Mouse (Mus musculus) retina, embryonic 14.5 days (tissue): ENCODE measurements around the gene Ppp2r3a.
A peak's percentile ranks its signal among the peaks of the same experiment; 100 is the strongest.

Experiments used
- DNase-seq: peaks from one replicate; pipeline ENCODE4 v3.0.0-alpha.2; 2015; ENCODE audit warnings: low spot score

The Ppp2r3a gene

DNA sequence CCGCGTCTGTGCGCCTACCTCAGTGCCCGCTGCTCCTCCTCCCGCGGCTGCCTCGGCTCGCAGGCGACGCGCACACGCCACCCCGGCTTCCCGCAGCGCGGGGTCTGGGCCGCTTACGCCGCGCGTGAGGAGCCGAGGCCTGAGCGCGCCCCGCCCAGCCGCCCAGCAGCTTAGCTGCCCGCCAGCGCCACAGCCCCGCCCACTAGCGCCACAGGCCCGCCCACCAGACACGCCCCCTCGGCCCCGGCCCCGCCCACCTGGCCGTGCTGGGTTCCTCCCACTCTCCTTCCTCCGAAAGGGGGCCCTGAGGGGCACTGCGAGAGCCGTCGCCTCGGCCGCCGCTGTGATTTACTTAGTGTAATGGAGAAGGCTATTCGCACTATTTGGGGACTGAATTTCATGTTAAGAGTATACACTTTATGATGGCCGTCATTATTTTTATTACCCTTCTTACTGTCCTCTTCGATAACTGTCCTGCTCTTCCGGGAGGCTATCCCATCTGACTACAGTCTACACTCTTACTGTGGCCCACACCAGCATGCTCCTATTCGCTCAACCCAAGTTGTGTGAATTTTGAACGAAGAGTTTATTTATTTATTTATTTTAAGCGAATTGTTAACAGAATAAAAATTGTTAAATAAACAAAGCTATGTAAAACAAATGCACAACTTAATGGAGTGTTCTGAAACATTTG is at the start of gene Ppp2r3a:
TSS of gene Ppp2r3a (minus strand) at position 152 of the 694 bp plus-strand sequence.
- DNase-seq: peak; percentile 97

DNA sequence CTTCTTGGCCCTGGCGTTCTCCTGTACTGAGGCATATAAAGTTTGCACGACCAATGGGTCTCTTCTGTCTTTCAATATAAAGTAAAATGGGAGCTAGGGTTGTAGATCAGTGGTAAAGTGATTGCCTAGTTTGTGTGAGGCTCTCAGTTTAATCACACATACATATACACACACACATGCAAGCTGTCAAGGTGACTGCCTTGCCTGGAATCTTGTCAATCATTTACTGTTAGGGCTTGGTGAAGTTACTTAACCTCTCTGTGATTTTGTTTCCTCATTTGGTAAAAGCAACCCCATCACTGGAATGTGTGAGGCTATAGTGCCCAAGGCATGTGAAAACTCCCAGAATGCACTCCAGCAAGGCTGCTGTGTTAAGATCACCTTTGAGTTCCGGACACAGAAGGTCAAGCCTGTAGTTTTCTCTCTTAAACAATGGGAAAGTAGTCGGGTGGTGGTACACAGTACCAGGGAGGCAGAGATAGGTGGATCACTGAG is 48.9 kb upstream of the Ppp2r3a start:
- no peak for DNase-seq

GRCm38 (mm10) chr9:101291676-101292660 is 40.4 kb upstream of the Ppp2r3a start:
- DNase-seq: peak; percentile 48

DNA sequence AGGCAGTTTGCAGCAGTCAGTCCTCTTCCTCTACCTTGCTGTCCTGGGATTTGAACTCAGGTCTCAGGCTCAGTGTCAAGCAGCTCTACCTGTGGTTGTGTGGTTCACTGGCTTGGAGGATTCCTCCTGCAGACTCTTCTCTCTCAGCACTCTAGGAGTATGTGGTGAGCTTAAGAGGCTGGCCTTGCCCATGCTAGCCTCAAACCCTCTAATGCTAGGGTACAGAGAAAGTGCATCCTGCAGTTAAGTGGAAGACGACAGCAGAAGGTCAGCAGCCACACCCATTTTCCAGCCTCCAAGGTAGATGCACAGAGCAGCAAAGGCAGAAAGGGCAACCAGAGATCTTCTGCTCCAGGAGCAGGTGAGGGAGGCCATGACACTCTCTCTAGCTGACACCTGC is 39.3 kb upstream of the Ppp2r3a start:
- DNase-seq: no peak

DNA sequence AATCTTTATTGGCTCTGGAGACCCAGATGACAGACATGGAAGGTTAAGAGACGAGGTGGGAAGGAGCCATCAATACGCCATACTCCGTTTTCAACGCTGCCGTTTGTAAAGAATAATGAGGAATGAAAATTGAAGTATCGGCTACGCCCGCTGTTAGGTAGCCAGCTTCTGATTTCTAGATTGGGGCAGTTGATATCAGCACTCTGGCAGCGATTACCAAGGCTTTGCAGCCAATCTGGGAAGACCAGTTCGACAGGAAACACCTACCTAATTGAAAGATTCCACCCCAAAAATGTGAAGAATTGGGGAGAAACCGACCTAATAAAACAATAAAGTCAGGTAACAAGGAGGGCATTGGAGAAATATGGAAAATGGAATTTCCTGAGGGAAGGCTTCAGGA is 38.2 kb upstream of the Ppp2r3a start:
- DNase-seq: no peak

DNA sequence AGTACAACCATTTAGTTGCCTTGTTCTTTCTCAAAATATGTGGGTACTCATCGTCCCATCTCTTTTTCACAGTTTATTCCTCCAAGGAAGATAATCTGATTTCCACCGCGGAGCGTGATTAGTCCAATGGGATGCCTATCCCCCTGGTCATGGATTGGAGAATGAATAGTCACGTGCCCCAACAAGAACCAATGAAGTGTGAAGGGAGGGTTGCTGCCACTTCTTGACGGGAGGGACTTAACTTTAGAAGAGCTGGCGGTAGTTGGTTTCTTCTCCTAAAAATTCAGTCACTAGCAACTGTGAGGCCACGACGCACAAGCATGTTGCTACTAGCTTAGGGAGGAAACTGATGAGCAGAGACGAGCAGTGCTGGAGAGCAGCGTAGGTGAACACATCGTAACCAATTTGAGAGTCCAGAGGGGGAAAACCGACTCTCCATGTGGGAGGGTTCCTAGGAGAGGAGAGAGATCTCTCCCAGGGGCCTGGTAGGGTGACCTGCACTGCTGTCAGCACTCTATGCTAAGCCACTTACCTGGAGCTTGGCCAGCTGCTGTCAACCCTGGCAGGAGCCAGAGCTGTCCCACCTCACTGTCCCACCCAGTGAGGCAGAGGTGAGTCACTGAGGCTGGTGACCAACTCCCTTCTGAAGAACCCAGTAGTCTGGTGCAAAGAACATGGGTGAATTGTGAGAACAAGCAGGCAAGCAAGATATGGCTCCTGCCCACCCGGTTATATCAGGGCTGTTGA is 37.5 kb upstream of the Ppp2r3a start:
- DNase-seq: no peak

DNA sequence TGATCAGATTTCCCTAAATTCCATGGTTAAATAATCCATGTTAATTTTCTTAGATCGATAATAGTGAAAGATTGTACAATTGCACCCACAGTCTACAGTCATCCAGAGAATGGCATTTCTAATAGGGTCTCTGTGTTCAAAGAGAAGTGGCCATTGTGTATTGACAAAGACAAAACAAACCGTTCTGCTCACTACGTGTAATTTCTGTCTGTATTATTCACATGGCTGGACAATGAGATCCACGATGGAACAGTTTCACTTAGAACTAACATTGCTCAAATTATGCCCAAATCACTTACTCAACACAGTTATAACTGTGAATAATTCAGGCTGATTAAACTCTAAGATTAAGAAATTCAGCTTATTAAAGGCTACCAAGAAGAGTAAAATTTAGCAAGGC is 35.2 kb upstream of the Ppp2r3a start:
- no peak for DNase-seq

GRCm38 (mm10) chr9:101284049-101284448 is 32.5 kb upstream of the Ppp2r3a start:
- no peak for DNase-seq

GRCm38 (mm10) chr9:101282651-101283050 is 31.1 kb upstream of the Ppp2r3a start:
- DNase-seq: no peak

DNA sequence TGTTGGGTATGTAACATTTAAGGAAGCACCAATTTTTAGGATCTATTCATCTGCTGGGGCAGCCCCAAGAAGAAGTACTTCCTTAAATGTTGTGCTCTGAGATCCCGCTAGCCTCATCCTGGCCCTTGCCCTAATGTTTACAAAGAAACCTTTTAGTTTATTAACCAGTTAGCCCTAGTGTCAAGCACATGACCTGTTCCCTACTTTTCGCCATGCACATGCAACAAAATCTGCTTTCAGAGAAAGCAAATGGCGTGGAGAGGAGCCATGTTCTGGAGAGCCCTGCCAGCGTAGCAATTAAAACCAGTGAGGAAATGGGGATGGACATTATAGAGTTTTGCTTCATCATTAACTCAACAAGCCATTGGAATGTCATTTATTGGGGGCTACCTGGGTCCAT is 30.3 kb upstream of the Ppp2r3a start:
- no peak for DNase-seq

- no peak for DNase-seq
Observed at GRCm38 (mm10) chr9:101281326-101281725, 29.7 kb upstream of the Ppp2r3a start.

GRCm38 (mm10) chr9:101280867-101281266 is 29.3 kb upstream of the Ppp2r3a start:
- no peak for DNase-seq

GRCm38 (mm10) chr9:101280211-101280610 is 28.6 kb upstream of the Ppp2r3a start:
- DNase-seq: no peak

GRCm38 (mm10) chr9:101272715-101273114 is 21.1 kb upstream of the Ppp2r3a start:
- no peak for DNase-seq

DNA sequence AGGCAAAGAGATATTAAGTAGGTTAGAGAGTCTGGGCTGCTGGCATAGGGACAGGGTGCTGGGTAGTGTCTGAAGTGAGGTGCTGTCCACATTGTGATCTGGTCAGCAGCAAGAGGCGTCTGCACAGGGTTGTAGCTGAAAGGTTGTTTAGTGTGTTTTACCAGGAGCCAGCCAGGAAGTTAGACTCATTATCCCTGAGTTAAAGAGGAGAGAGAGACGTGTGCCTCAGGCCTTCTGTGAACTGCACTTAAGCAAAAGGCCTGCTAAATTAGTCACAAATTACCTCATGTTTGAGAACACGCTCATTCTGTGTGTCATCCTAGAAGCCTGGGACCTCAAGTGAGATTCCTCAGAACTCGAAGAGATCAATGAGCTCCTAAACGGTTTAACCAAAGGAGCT is 18.4 kb upstream of the Ppp2r3a start:
- DNase-seq: no peak

DNA sequence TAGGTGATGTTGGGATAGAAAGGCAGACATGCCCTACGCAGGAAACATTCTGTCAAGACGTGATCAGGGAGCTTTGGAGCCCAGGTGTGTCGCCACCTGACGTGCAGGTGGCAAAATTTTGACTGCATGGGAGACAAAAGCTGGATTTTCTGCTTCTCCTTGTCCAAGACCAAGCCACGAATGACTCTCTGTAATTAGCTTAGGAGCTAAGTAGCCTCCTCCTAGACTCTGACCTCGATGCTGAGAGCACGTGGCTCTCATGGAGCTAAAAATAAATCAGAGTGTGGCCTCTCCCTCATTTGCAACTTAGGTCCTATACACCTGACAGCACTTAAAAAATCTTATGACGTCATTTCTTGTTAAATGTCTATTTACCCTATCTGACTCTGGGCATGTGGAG is 14.4 kb upstream of the Ppp2r3a start:
- no peak for DNase-seq

- DNase-seq: no peak
Observed at GRCm38 (mm10) chr9:101265546-101265945, 14.0 kb upstream of the Ppp2r3a start.

GRCm38 (mm10) chr9:101262815-101263214 is 11.2 kb upstream of the Ppp2r3a start:
- DNase-seq: no peak

GRCm38 (mm10) chr9:101261989-101262571 is 10.5 kb upstream of the Ppp2r3a start:
- DNase-seq: no peak

DNA sequence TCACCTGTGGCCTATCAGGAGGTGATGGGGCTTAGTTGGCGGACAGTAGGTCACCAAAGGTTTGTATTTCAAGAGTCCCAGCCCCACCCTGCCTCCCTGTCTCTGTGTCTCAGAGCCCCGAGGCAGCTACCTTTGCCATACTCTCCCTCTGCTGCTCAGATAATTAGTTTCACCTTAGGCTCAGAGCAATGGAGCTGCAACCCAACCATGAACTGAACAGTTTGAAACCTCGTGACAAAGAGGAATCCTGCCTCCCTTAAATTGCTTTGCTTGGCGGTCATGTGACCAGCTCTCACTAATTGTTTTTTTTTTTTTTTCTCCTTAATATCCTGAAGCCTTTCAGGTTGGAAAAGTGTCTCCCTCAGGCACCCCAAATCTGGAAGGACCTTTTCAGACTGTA is 9.8 kb upstream of the Ppp2r3a start:
- DNase-seq: no peak

DNA sequence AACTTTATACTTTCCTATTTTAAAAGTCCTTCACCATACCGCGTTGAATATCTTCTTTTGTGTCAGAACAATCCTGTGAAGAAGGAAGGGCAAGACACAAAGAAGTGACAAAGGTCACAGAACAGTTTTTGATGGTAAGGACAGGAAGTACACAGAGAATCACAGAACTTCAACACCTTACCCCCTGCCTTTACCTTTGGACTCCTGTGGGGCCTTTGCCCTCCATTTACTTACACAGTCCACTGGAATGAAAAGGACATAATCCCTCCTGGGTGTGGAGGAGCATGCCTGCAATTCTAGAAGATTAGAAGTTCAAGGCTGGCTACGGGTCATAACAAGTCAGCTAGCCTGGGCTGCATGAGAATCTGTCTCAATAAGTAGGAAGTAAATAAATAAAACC is 1.5 kb upstream of the Ppp2r3a start:
- no peak for DNase-seq

GRCm38 (mm10) chr9:101252541-101252940 is 946 bp upstream of the Ppp2r3a start:
- DNase-seq: no peak
